Mouse (Mus musculus) CH12.LX (cell line): ENCODE measurements at regions not wholly inside any gene's neighbourhood (a gene's known extent, or its start where the extent isn't known, plus 50 kb on each side); places are given as distances from the start of the nearest gene placed in this dataset.

Experiments
- CHD2 ChIP-seq: IDR thresholded peaks from 2 replicates; pipeline ENCODE4 v1.6.1; 2011; ENCODE audit warnings: low read length, improper control_type of control experiment
- CTCF ChIP-seq, 2 experiments: IDR thresholded peaks in 1 of 2; conservative IDR thresholded peaks in 1 of 2; 2 replicates each; pipeline ENCODE4 v1.5.1; 2011 to 2012; ENCODE audit warnings: low read depth in 2 of 2, low read length in 2 of 2, improper control_type of control experiment in 1 of 2, inconsistent platforms in 1 of 2, mild to moderate bottlenecking in 1 of 2, moderate library complexity in 1 of 2
- ELF1 ChIP-seq: IDR thresholded peaks from 2 replicates; pipeline ENCODE4 v1.6.1; 2014; ENCODE audit warnings: low read depth, mild to moderate bottlenecking, inconsistent platforms, low read length, improper control_type of control experiment
- EP300 ChIP-seq: IDR thresholded peaks from 2 replicates; pipeline ENCODE4 v1.6.1; 2011; ENCODE audit warnings: low read length, improper control_type of control experiment
- MAFK ChIP-seq: IDR thresholded peaks from 2 replicates; pipeline ENCODE4 v1.6.1; 2011; ENCODE audit warnings: low read length, improper control_type of control experiment; ENCODE audit not compliant: insufficient replicate concordance
- MAZ ChIP-seq: IDR thresholded peaks from 2 replicates; pipeline ENCODE4 v1.6.1; 2012; ENCODE audit warnings: low read depth, mild to moderate bottlenecking, inconsistent platforms, low read length, improper control_type of control experiment, moderate library complexity
- MYC ChIP-seq: IDR thresholded peaks from 2 replicates; pipeline ENCODE4 v1.6.1; 2011; ENCODE audit warnings: low read depth, mild to moderate bottlenecking, improper control_type of control experiment, low read length
- NELFE ChIP-seq: IDR thresholded peaks from 2 replicates; pipeline ENCODE4 v1.6.1; 2011; ENCODE audit warnings: low read depth, low read length, improper control_type of control experiment
- POLR2A ChIP-seq: IDR thresholded peaks from 2 replicates; pipeline ENCODE4 v1.6.1; 2011; ENCODE audit warnings: low read depth, mild to moderate bottlenecking, improper control_type of control experiment, low read length
- SIN3A ChIP-seq: IDR thresholded peaks from 2 replicates; pipeline ENCODE4 v1.6.1; 2012; ENCODE audit warnings: low read length, improper control_type of control experiment, inconsistent platforms

DNA sequence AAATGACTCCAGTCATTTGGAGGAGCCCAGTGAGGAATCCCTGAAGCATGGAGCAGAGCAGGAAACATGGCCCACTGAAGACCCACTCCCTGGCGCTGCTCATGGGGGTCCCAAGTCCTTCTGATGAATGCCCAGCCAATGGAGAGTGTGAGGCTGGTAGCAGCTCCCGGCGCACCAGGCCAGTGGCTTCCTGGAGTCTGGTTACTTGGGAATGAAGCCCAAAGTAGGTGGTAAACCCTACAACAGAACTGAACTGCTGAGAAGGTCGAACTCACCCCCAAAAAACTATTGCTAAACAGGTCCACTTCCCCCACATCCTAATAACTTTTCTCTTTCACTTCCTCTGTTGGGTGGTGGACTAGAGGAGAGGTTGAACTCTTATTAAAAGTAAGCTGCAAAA lies 183.3 kb upstream of the Pde3a start:
- TF ChIP-seq POLR2A (no peak), MAFK (no peak), CTCF (conservative IDR thresholded peaks at IDR 0.05 in 1 of 2, IDR thresholded peaks at IDR 0.05 in 1 of 2; ENCODE audit: low read depth in 2 of 2, low read length in 2 of 2) (no peak), NELFE (no peak), SIN3A (no peak), ELF1 (no peak), CHD2 (no peak), MYC (no peak), EP300 (no peak), MAZ (no peak)
